Mouse (Mus musculus): ENCODE results near the gene Mn1.

The Mn1 gene

DNA sequence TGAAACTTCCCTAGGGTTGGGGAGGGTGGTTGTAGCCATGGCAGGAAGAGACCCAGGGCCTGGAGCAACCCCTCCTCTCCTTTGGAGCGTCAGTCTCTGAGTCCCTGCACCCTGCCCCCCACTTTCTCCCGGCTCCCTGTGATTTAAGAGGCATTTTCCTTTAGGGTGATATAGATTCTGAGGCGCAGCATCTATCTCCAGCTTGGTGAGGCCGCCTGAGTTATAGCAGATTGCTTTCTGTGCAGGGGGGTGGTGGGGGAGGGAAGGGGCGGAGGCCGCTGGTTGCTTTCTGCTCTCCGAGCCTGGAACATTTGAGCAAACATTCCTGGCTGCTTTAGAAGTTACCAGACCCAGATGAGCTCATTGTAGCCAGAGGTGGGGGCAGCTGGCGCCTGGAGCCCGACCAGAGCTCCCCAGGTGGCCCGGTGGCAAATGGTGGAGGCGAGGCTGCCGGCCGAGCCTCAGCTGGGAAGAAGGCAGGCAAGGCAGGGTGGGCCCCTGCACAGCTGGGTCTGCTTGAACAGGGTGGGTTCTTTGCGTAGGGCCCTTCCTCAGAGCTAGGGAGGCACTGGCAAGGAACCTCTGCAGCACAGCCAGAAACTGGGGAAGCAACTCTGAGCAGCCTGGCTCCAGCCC, 8.6 kb upstream of the Mn1 start:
- in situ Hi-C loops (cut with MseI, MboI), result loop anchor here in 1 of 2 experiments (25.0 kb wide), 1 partner anchor 754 kb away; no protein-coding TSS in a partner anchor

DNA sequence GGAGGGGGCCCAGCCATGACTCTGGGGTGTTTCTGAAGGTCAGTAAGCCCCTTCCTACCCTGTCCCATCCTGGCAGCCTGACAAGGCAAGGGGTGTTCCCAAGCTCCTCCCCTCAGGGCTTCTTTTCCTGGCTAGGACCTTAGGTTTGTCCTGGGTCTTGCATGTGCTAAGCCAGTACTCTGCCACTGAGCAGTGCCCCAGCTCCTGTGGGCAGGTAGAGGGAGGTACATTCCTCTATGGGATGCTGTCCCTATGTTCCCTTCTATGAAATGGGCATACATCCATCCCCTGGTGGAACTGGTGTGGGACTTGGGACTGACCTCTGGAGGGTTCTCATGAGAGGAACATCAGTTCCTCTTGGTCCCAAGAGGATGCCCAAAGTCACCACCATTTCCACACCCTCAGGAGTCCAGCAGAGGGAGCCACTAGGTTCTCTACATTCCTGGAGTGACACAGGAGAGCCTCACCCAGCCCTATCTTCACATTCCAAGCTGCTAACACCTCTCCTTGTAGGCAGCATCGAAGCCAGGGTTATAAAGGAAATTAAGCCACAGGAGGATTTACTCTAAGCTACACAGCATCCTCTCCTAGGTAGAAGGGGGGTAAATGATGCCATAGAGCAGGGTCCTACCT, 7.6 kb upstream of the Mn1 start:
- in situ Hi-C loops (cut with MseI, MboI), result loop anchor here in 1 of 2 experiments (10.0 to 25.0 kb wide), 2 partner anchors 275 to 753 kb away; no protein-coding TSS in a partner anchor

DNA sequence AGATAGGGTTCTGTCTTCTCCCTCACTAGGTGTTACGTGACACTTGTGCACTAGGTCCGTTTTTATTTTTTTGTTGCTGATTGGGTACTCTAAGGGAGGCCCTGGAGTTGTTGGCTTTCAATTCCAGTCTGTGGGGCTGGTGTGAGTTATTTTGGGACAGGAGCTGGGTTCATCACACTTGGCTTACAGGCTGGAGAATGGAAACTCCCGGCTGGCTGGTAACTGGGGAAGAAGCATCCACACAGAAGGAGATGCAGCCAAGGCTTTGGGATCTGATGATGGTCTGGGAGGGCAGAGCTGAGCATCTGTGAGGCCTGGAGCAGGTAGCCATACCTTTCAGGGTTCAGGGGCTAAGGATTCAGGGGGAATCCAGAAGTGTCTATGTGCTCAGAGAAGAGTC, 6.5 kb upstream of the Mn1 start:
- in situ Hi-C loops (cut with MseI, MboI), result loop anchor here in 1 of 2 experiments (10.0 to 25.0 kb wide), 2 partner anchors 274 to 752 kb away; no protein-coding TSS in a partner anchor

DNA sequence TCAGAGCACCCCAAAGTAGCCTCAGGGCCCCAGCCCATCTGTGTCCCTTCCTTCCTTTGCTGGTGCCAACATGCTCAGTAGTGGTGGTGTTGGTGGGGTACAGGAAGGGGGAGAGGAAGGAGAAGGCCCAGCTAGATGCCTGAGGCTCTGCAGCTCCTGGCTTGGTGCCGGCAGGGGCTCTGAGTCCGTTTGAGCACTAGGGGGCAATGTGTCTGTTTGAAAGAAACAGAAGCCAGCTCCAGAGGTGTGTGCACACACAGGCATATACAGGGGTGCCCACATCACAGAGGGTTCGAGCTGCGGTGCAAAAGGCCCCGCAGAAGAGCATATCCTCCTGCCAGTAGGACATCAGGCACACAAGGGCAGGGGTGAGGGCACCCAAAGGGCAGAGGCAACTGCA, 3.0 kb upstream of the Mn1 start:
- in situ Hi-C loops (cut with MseI, MboI), result loop anchor here in 1 of 2 experiments (10.0 to 25.0 kb wide), 2 partner anchors 271 to 748 kb away; no protein-coding TSS in a partner anchor

DNA sequence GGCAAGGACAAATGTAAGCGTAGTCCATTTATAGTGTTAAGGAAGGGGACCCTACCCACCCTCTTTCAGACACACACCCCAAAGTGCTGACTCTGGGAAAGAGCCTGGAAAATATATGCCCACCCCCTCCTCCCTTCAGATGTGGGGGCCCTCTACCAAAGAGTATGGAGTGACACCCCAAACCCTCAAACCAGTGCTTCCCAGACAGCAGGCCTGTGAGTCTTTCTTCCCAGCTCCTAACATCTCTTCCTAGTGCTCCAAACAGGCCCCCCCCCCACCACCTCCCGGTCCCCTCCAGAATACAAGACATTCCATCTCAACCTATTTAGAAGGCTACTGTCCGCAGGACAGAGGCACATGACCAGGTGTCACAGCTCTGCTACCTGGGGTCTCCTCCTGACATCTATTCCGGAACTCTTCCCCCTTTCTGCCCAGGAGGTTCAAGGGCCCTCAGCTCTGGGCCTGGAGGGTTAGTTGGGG, 2.4 kb upstream of the Mn1 start:
- in situ Hi-C loops (cut with MseI, MboI), result loop anchor here in 1 of 2 experiments (10.0 to 25.0 kb wide), 2 partner anchors 270 to 747 kb away; no protein-coding TSS in a partner anchor

DNA sequence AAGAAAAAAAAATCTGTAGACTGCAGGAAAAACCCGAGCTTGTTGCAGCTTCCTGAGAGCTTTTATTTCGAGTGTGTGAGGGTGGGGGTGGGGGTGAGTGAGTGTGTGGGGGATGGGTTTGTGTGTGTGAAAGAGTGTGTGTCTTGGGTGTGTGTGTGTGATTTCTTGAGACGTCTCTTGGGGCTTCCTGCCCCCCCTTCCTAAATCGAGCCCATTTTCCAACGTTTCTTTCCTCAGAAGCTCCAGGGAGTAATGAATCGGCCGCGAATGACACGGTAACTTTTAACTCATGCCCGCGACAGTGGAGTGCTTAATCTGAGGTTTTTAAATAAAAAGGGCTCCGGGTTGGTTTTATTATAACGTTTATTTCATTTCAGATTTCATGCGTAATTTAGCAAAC, 1.6 kb upstream of the Mn1 start:
- in situ Hi-C loops (cut with MseI, MboI), result loop anchor here in 1 of 2 experiments (10.0 to 25.0 kb wide), 2 partner anchors 269 to 747 kb away; no protein-coding TSS in a partner anchor

DNA sequence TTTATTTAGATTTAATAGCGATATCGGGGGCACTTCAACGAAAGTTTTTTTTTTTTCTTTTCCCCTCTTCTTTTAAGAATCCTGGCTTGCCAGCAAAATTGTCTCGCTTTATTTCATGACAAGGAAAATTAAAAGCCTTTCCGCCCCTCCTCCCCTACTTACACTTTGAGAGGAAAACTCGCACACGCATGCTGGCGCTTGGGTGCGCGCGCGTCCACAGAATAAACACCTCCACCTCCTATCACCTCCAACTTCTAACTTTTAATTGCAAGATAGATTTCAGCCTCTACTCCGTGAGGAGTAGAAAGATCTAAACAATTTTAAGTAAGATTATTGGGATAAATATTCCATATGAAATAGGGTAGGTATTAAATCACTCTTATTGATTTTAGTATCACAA, 1.1 kb upstream of the Mn1 start:
- in situ Hi-C loops (cut with MseI, MboI), result loop anchor here in 1 of 2 experiments (10.0 to 25.0 kb wide), 2 partner anchors 269 to 746 kb away; no protein-coding TSS in a partner anchor

DNA sequence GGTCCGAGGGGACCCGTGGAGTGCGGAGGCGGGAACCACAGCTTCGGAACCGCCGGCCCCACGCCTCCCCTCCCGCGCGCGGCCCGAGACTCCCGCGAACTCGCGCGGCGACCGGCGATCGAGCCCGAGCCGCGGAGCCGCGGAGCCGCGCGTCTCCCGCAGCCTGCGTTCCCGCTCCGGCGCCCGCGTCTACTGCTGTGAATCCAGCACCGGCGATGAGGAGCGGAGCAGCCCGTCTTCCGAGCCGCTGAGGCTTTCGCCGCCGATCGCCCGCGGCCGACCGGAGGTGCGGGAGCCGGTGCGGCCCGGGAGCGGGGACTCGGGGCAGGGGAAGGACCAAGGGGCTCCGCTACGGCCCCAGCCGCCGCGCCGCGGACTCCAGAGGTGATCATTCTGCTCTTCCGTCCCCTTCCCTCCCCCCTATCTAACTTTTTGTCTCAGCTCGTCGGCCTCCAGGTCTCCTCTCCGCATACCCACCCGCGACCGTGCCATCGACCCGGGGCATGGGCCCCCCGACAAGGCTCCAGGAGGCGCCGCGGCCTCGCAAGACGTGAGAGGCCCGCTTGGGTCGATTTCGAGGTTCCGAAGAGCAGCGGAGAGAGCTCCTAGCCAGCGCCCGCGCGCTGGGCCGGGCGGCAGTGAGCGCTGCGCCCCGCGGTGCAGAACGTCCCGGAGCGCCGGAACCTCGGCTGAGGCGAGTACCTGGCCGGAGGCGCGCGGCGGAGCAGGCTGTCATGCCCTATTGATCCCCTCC, 393 bp downstream of the Mn1 start:
- in situ Hi-C loops (cut with MseI, MboI), result loop anchor here in 1 of 2 experiments (10.0 to 25.0 kb wide), 2 partner anchors 267 to 745 kb away; no protein-coding TSS in a partner anchor

DNA sequence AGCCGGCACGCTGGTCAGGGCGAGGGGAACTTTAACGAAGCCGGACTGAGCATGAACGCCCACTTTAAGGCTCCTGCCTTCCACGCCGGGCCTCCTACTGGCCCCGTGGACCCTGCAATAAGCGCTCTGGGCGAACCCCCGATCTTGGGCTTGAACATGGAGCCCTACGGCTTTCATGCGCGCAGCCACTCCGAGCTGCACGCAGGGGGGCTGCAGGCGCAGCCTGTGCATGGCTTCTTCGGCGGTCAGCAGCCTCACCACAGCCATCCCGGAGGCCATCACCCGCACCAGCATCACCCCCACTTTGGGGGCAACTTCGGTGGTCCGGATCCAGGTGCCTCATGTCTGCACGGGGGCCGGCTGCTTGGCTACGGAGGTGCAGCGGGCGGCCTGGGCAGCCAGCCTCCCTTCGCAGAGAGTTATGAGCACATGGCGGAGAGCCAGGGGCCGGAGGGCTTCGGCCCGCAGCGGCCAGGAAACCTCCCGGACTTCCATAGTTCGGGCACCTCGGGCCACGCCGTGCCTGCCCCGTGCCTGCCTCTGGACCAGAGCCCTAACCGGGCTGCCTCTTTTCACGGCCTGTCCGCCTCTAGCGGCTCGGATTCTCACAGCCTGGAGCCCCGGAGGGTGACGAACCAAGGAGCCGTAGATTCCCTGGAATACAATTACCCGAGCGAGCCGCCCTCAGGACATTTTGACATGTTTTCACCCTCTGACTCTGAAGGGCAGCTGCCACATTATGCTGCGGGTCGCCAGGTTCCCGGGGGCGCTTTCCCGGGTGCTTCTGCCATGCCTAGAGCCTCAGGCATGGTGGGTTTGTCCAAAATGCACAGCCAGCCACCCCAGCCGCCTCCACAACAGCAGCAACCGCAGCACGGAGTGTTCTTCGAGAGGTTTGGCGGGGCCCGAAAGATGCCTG, 1.3 kb downstream of the Mn1 start:
- in situ Hi-C loops (cut with MseI, MboI), result loop anchor here in 1 of 2 experiments (10.0 to 25.0 kb wide), 2 partner anchors 266 to 744 kb away; no protein-coding TSS in a partner anchor

GRCm38 (mm10) chr5:111419121-111419881, 2.1 kb downstream of the Mn1 start:
- in situ Hi-C loops (cut with MseI, MboI), result loop anchor here in 1 of 2 experiments (10.0 to 25.0 kb wide), 2 partner anchors 266 to 743 kb away; no protein-coding TSS in a partner anchor

GRCm38 (mm10) chr5:111420011-111420691, 3.0 kb downstream of the Mn1 start:
- in situ Hi-C loops (cut with MseI, MboI), result loop anchor here (5.0 to 25.0 kb wide), 2 partner anchors 262 to 742 kb away; no protein-coding TSS in a partner anchor

- in situ Hi-C loops (cut with MseI, MboI), result loop anchor here (5.0 to 25.0 kb wide), 2 partner anchors 261 to 741 kb away; no protein-coding TSS in a partner anchor
Observed at GRCm38 (mm10) chr5:111420896-111421295, 3.7 kb downstream of the Mn1 start.

DNA sequence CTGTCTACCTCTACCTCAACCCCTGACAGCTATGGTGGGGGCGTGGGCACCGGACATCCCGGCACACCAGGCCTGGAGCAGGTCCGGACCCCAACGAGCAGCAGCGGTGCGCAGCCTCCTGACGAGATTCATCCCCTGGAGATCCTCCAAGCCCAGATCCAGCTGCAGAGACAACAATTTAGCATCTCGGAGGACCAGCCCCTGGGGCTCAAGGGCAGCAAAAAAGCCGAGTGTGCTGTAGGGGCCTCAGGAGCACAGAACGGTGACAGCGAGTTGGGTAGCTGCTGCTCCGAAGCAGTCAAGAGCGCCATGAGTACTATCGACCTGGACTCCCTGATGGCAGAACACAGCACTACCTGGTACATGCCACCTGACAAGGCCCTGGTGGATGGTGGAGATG, 4.3 kb downstream of the Mn1 start:
- in situ Hi-C loops (cut with MseI, MboI), result loop anchor here (5.0 to 25.0 kb wide), 2 partner anchors 261 to 741 kb away; no protein-coding TSS in a partner anchor

DNA sequence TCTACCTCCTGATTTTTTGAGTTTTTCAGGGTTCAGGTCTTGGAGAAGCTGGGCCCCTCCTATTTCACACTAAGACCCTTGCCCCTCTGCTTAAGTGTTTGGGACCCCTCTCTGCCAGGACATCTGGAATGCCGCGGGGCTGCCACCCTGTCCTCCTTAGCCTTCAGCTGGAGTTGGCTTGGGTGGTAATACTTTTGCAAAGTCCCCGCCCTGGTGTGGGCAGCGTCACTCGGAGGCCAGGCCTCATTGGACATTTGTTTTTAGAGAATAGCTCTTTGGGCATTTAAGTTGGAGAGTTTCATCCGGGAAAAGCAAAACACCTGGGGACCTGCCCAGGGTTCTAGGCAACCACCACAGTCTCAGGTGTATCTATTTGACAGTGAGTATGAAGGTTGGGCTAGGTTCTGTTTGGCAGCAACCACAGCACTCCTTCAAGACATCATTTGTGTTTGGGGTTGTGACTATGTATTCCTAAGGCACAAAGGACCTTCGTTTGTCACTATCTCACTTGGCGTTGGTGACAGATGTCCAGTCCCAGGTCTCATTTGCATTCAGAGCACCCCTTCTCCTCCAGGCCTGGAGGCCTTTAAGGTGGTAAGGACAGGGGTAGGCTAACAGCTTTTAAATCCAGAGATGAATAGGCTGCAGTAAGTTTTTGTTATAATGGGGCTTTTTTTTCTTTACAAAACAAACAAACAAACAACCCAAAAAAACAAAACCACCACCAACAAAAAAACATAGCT, 5.1 kb downstream of the Mn1 start:
- in situ Hi-C loops (cut with MseI, MboI), result loop anchor here (5.0 to 25.0 kb wide), 2 partner anchors 260 to 740 kb away; no protein-coding TSS in a partner anchor

DNA sequence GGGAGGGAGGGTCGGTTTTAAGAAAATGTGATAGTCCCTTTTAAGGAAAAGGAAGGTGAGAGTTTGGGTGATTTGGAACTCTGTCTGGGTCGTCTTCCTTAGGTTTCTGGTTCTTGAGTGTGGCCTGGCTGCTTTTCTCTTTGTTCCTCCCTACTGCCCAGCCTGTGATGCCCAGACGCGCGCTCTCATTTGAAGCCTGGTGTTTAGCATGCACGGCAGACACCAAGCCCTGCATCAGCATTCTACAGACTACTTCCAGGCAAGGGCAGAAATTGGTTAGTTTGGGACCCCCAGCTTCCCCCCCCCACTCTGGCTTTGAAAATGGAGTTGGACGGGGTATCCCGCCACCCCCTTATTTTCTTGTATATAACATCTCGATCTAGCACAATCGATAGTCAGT, 5.8 kb downstream of the Mn1 start:
- in situ Hi-C loops (cut with MseI, MboI), result loop anchor here (5.0 to 25.0 kb wide), 2 partner anchors 259 to 739 kb away; no protein-coding TSS in a partner anchor

- in situ Hi-C loops (cut with MseI, MboI), result loop anchor here (5.0 to 25.0 kb wide), 2 partner anchors 259 to 739 kb away; no protein-coding TSS in a partner anchor
Observed at GRCm38 (mm10) chr5:111423616-111424015, 6.5 kb downstream of the Mn1 start.

- in situ Hi-C loops (cut with MseI, MboI), result no loop called here
Observed at GRCm38 (mm10) chr5:111425813-111426212, 8.7 kb downstream of the Mn1 start.

DNA sequence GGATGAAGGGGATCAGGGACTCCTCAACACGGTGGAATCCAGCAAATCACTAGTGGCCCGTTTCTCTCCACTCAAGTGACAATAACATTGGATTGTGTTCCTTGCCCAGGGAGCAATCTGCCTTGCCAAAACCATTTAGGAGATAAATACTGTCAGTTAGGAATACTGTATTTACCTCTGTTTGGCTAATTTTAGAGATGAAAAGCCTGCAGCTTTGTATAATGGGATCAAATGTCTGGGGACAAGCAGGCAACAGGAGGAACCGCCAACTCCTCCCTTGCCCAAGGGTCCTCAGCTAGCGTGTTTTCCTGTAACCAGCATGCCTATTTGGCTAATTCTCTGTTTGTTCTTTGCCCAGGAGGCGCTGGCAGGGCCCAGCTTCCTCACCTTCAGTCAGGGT, 9.1 kb downstream of the Mn1 start:
- in situ Hi-C loops (cut with MseI, MboI), result no loop called here

Measured in mouse trophoblast stem cell (cell line).